Mouse (Mus musculus) cortical plate, adult 2 months (tissue): ENCODE data around the gene Iqcf3.

Experiments used
- CTCF ChIP-seq: fragments of 200-500 bp; IDR thresholded peaks from 2 replicates; pipeline ENCODE4 v1.5.1; 2011; ENCODE audit warnings: mild to moderate bottlenecking, control low read depth, low read length; ENCODE audit not compliant: insufficient read depth; ENCODE audit errors: extremely low read depth
- POLR2A ChIP-seq: fragments of 200-500 bp; IDR thresholded peaks from 2 replicates; pipeline ENCODE4 v1.6.1; 2011; ENCODE audit warnings: mild to moderate bottlenecking, low read length, control low read depth; ENCODE audit not compliant: insufficient read depth; ENCODE audit errors: extremely low read depth

- TF ChIP-seq CTCF, result peak; percentile 89
- 0 out of 2 replicates have a peak, but pooled peaks have one; percentile 23 for TF ChIP-seq POLR2A
These were observed 84.4 kb downstream of the Iqcf3 start, which contains the start of gene Parp3 for GRCm38 (mm10) chr9:106476924-106477484.
